8 mouse cellular contexts compared by ENCODE assay signal in genomic region chr3:51648037-51648664, GRCm38 (mm10). TPM values are rescaled to one million over a fixed set of nuclear protein-coding genes. Genes with fewer than 3 reads are reported as not detected.
DNase-seq lines count a peak whose midpoint lies in the region; ATAC-seq lines count a peak whose summit lies in the region.

No protein-coding gene starts in this region.

- no peak overlapping the region for H3K9ac ChIP-seq in hindbrain, embryonic 16.5 days (ENCODE audit: low read depth, low read length)

- H3K36me3 ChIP-seq in hindbrain, embryonic 16.5 days (ENCODE audit: control insufficient read depth, insufficient read depth, low read length), result no peaks in the 10 kb centered on the region

- WGBS in hindbrain, embryonic 16.5 days, result 36% methylated on average over 15 of the region's 15 CpGs

- peak; percentile 91 for DNase-seq in ZHBTc4 (ENCODE audit: low read depth, low spot score)
- DNase-seq in gastrocnemius, adult 8-10 months (ENCODE audit: low spot score in 2 of 2), result peak; percentile 43 to 60
- peak; percentile 78 to 83 for DNase-seq in left cerebral cortex, adult 18-20 months (ENCODE audit: low spot score in 2 of 2)
- DNase-seq in lung, postnatal 4 days, result peak; percentile 80 to 88
- peak; percentile 88 for DNase-seq in retina, postnatal 1 day
- DNase-seq in thymus, postnatal 4 days, result peak; percentile 85

- H3K9me3 ChIP-seq in hindbrain, embryonic 16.5 days (ENCODE audit: control insufficient read depth, low read length), result no peaks in the 10 kb centered on the region

- no peak overlapping the region for H3K4me3 ChIP-seq in hindbrain, embryonic 16.5 days (ENCODE audit: low read length)

- no peaks in the 10 kb centered on the region for H3K27me3 ChIP-seq in hindbrain, embryonic 16.5 days (replicated peaks; ENCODE audit: control insufficient read depth, insufficient read depth, low read length)

- peaks cover 12% of the 10 kb centered on the region for H3K4me1 ChIP-seq in hindbrain, embryonic 16.5 days (ENCODE audit: control insufficient read depth, insufficient read depth, low read depth, low read length)

- no peak overlapping the region for H3K27ac ChIP-seq in hindbrain, embryonic 16.5 days (ENCODE audit: low read depth, low read length)

- ATAC-seq in common myeloid progenitor, adult 5-6 weeks (replicated peaks; ENCODE audit: low read depth, poor library complexity, severe bottlenecking), result peak; percentile 67
- ATAC-seq in hindbrain, embryonic 16.5 days, result peak; percentile 72

- peak overlapping the region; percentile 44 for H3K4me2 ChIP-seq in hindbrain, embryonic 16.5 days (ENCODE audit: low read length)

RNA-seq across cellular contexts. Expression of gene Mgst2, which starts 12.0 kb away (rescaled TPM):
- 2.3 and 9.9 TPM in 2 replicates for total RNA-seq in common myeloid progenitor, adult 5-6 weeks (2017)
- total RNA-seq in gastrocnemius, adult 8-10 months (2022), result 1 to 10 TPM in 1 of 4 experiments, under 1 TPM in 1, not detected in 2; 0.52 to 1.6 TPM
- polyA plus RNA-seq in hindbrain, embryonic 16.5 days (2015; fragmentation: Nextera tagmentation; extraction: Ambion mirVana), result 0.33 and 0.40 TPM in 2 replicates
- not detected for total RNA-seq in left cerebral cortex, adult 18-20 months (2021)
